Mouse (Mus musculus): ENCODE data around the gene Bpi.

Bpi gene

DNA sequence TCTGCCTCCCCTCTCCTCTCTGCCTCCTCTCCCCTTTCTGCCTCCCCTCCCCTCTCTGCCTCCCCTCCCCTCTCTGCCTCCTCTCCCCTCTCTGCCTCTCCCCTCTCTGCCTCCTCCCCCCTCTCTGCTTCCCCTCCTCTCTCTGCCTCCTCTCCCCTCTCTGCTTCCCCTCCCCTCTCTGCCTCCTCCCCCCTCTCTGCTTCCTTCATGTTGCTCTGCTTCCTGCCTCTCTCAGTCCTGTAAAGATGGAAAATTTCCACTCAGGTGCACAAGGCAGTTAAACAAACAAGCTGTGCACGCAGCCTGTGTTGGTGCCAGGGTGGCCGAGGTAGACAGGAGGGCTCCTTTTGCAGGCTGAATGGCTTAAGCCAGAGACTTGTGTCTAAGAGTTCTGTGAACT lies 15.8 kb downstream of the Bpi start:
- CTCF ChIA-PET, result interaction anchor here in 3 of 4 experiments (0.6 to 2.3 kb wide), 4 partner anchors 11 to 107 kb away, joined by 4 to 10 read pairs (median 6); no protein-coding TSS in a partner anchor
- POLR2A ChIA-PET, result interaction anchor here in 1 of 4 experiments (0.6 to 0.7 kb wide), 2 partner anchors 54 to 306 kb away, joined by 3 read pairs; no protein-coding TSS in a partner anchor

DNA sequence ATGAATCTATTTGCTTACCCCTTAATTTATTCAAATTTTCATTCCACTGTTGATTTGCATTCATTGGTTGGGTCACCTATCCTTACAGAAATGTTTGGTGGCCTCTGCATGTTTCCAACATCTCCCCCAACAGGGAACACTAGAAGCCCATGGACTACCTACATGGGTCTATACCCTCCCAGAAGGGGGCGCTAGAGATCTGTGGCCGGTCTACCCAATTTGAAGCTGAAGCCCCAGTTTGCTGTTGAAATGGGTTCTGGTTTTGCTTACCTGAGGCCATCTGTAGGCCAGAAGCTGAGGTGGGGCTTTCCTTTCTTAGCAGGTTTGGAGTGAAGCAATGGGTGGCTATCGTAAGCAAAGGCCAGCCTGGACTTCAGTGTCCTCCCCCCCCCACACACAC lies 17.5 kb downstream of the Bpi start:
- ChIA-PET POLR2A (no interaction called here), CTCF (interaction anchor here (0.6 to 2.3 kb wide), 5 partner anchors 10 to 1468 kb away, joined by 3 to 10 read pairs (median 4); no protein-coding TSS in a partner anchor)

DNA sequence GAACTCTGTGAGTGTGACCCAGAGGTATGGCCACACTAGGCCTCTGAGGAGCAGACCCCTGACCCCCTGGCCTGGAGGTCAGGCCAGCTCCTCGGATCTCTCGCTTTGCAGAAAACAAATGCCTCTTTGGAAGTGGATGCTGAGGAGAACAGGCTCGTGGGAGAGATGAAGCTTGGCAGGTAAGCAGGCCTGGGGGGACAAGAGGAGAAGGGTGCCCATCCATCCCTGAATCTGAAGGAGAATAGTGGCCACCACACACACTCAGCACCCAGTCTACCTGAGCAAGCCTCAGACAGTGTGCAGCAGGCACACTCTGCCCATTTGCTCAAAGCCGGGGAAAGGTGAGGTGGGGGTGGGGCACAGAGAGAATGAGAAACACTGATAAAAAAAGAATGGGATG lies 17.9 kb downstream of the Bpi start:
- ChIA-PET CTCF (interaction anchor here in 3 of 4 experiments (0.6 to 2.3 kb wide), 4 partner anchors 9 to 1468 kb away, joined by 3 to 10 read pairs (median 4); no protein-coding TSS in a partner anchor), POLR2A (no interaction called here)

- POLR2A ChIA-PET, result interaction anchor here in 1 of 4 experiments (0.7 kb wide), 1 partner anchor 46 kb away, joined by 7 read pairs; no protein-coding TSS in a partner anchor
- CTCF ChIA-PET, result no interaction called here
Observed at GRCm38 (mm10) chr2:158276451-158276850, 18.6 kb downstream of the Bpi start.

DNA sequence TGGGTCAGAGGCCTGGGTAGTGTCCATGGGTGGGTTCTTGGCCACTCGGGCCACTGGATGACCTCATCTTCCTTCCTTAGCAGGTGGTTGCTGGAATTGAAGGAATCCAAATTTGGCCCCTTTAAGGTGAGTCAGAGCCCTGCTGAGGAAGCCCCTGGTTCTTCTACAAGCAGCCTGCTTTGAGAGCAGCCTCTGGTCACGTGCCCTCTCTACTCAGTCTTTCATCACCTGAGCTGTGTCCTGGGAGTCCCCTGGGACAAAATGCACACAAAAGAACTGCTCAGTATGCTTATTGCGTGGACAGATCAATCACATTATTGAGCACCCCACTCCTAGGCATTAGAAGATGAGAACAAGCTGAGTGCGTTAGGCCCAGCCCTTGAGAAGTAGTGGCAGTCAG lies 19.0 kb downstream of the Bpi start:
- CTCF ChIA-PET, result no interaction called here
- POLR2A ChIA-PET, result interaction anchor here in 1 of 4 experiments (0.7 kb wide), 1 partner anchor 46 kb away, joined by 7 read pairs; no protein-coding TSS in a partner anchor

GRCm38 (mm10) chr2:158279656-158280055 lies 21.8 kb downstream of the Bpi start:
- POLR2A ChIA-PET, result no interaction called here
- CTCF ChIA-PET, result interaction anchor here in 3 of 4 experiments (0.8 to 1.0 kb wide), 3 partner anchors 36 to 373 kb away, joined by 3 to 4 read pairs (median 3); no protein-coding TSS in a partner anchor

GRCm38 (mm10) chr2:158281497-158282205 lies 23.8 kb downstream of the Bpi start:
- CTCF ChIA-PET, result no interaction called here
- POLR2A ChIA-PET, result interaction anchor here in 1 of 4 experiments (0.9 to 1.2 kb wide), 3 partner anchors 13 to 35 kb away, joined by 3 to 4 read pairs (median 3); no protein-coding TSS in a partner anchor

- ChIA-PET CTCF (interaction anchor here in 3 of 4 experiments (0.7 to 3.1 kb wide), 5 partner anchors 16 to 1632 kb away, joined by 3 to 47 read pairs (median 12); no protein-coding TSS in a partner anchor), POLR2A (no interaction called here)
Observed at GRCm38 (mm10) chr2:158283136-158283535, 25.2 kb downstream of the Bpi start.

GRCm38 (mm10) chr2:158283771-158284170 lies 25.9 kb downstream of the Bpi start:
- POLR2A ChIA-PET, result interaction anchor here in 2 of 4 experiments (0.6 to 1.8 kb wide), 6 partner anchors 10 to 129 kb away, joined by 4 to 5 read pairs (median 4); no protein-coding TSS in a partner anchor
- CTCF ChIA-PET, result interaction anchor here in 3 of 4 experiments (0.7 to 3.1 kb wide), 16 partner anchors 10 to 1633 kb away, joined by 3 to 47 read pairs (median 7); no protein-coding TSS in a partner anchor

DNA sequence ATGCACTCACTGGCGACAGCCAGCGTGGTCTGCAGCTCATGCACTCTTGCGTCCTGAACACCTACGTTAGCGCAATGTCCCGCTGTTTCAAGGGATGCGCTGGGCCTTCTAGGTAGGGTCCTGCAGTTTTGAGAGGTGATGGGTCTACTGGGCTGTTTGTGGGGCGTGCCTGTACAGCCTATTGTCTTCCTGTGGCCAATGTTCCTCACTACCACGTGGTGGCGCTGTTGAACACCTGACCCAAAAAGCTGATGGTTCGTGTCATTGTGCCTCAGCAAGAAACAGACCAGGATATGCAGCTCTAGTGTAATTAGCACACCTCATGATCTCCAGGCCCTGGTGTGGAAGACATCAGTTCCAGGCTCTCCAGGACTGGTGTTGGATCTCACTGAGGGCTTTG lies 26.7 kb downstream of the Bpi start:
- CTCF ChIA-PET, result interaction anchor here (0.5 to 3.1 kb wide), 61 partner anchors 9 to 1087 kb away, joined by 3 to 47 read pairs (median 4); partner anchors contain the start of genes Bpi (in 1 of the 4) and Snhg11 (in 1 of the 4)
- POLR2A ChIA-PET, result interaction anchor here in 3 of 4 experiments (0.6 to 1.8 kb wide), 11 partner anchors 9 to 256 kb away, joined by 3 to 6 read pairs (median 4); partner anchors contain the start of gene Rprd1b (in 1 of the 3)

GRCm38 (mm10) chr2:158285655-158286054 lies 27.8 kb downstream of the Bpi start:
- POLR2A ChIA-PET, result interaction anchor here in 3 of 4 experiments (1.4 to 1.8 kb wide), 4 partner anchors 9 to 54 kb away, joined by 5 to 6 read pairs (median 6); no protein-coding TSS in a partner anchor

DNA sequence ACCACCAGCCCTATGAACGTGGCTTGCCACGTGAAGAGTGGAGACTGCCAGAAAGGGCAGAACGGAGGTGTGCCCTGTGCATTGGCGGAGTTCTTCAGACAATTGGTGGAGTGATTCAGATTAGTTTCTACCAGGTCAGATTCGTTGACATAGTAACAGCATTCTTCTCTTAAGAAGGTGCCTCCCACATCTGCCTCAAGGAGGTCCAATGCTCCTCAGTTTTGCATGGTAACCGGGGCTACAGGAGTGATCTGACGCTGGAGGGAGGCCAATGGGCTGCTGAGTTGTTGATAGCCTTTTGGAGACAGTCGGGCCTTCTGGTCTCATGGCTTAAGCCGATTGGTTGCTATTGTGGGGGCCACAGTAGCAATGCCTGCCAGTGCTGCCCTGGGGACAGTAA lies 37.8 kb downstream of the Bpi start:
- ChIA-PET CTCF (interaction anchor here in 3 of 4 experiments (0.6 to 3.6 kb wide), 7 partner anchors 11 to 101 kb away, joined by 4 to 24 read pairs (median 4); no protein-coding TSS in a partner anchor), POLR2A (interaction anchor here in 2 of 4 experiments (0.6 to 2.0 kb wide), 3 partner anchors 11 to 142 kb away, joined by 4 to 6 read pairs (median 4); no protein-coding TSS in a partner anchor)

More at GRCm38 (mm10) chr2:158285655-158286054, 27.8 kb downstream of the Bpi start:
- CTCF ChIA-PET, result interaction anchor here (0.5 to 3.1 kb wide), 14 partner anchors 8 to 328 kb away, joined by 3 to 47 read pairs (median 6); no protein-coding TSS in a partner anchor

DNA sequence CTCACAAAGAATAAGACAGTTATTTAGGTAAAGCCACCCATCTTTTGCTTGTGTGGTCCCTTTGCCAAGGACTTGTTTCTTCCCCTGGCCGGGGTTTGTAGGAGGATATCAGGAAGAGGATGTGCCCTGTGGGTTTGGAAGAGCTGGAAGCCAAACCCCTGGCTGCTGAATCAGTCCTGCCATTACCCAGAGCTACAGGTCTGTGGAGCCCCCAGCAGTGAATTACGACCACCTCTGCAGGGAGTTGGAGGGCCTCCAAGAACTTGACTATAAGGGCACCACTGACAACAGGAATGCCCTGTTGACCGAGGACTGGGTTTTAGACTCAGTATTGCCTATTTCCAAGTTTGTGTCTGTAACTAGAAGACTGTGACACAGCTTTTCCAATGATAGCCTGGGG lies 41.3 kb downstream of the Bpi start:
- POLR2A ChIA-PET, result interaction anchor here in 1 of 4 experiments (1.3 kb wide), 1 partner anchor 15 kb away, joined by 5 read pairs; no protein-coding TSS in a partner anchor
- CTCF ChIA-PET, result interaction anchor here (1.0 to 2.6 kb wide), 6 partner anchors 15 to 17 kb away, joined by 4 to 12 read pairs (median 4); no protein-coding TSS in a partner anchor

GRCm38 (mm10) chr2:158299731-158300130 lies 41.8 kb downstream of the Bpi start:
- POLR2A ChIA-PET, result no interaction called here
- CTCF ChIA-PET, result interaction anchor here (1.0 to 4.1 kb wide), 8 partner anchors 15 to 17 kb away, joined by 4 to 22 read pairs (median 4); no protein-coding TSS in a partner anchor

DNA sequence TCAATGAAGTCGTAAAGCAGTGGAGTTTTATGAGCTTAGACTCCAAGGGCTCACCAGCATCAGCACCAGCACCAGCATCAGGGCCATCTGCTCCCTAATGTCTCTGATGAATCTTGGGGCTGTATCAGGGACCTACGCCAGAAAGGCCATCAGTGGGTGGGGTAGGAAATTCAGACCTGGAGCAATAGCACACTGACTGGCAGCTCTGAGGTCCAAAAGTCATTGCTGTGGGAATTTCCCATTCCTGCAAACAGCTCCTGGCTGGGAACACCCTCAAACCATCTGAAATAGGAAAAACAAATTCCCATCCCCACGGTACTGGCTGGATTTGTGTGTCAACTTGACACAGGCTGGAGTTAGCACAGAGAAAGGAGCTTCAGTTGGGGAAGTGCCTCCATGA lies 44.9 kb downstream of the Bpi start:
- POLR2A ChIA-PET, result interaction anchor here in 1 of 4 experiments (0.8 kb wide), 1 partner anchor 26 kb away, joined by 3 read pairs; no protein-coding TSS in a partner anchor
- CTCF ChIA-PET, result interaction anchor here in 2 of 4 experiments (4.1 to 4.9 kb wide), 2 partner anchors 13 to 14 kb away, joined by 22 to 39 read pairs; no protein-coding TSS in a partner anchor

GRCm38 (mm10) chr2:158305948-158306695 lies 48.2 kb downstream of the Bpi start, which contains the start of gene Lbp:
TSS of gene Lbp (plus strand) at chr2:158306493.
- POLR2A ChIA-PET, result interaction anchor here in 3 of 4 experiments (0.6 to 1.0 kb wide), 3 partner anchors 10 to 143 kb away, joined by 3 to 4 read pairs (median 3); no protein-coding TSS in a partner anchor
- CTCF ChIA-PET, result interaction anchor here (0.7 to 4.9 kb wide), 6 partner anchors 9 to 1770 kb away, joined by 3 to 39 read pairs (median 4); no protein-coding TSS in a partner anchor

- ChIA-PET POLR2A (interaction anchor here in 2 of 4 experiments (0.6 to 2.4 kb wide), 6 partner anchors 10 to 63 kb away, joined by 3 to 8 read pairs (median 4); no protein-coding TSS in a partner anchor), CTCF (interaction anchor here in 2 of 4 experiments (0.9 to 1.6 kb wide), 3 partner anchors 10 to 112 kb away, joined by 4 to 15 read pairs (median 5); no protein-coding TSS in a partner anchor)
Observed at GRCm38 (mm10) chr2:158306696-158307049, 48.8 kb downstream of the Bpi start.

DNA sequence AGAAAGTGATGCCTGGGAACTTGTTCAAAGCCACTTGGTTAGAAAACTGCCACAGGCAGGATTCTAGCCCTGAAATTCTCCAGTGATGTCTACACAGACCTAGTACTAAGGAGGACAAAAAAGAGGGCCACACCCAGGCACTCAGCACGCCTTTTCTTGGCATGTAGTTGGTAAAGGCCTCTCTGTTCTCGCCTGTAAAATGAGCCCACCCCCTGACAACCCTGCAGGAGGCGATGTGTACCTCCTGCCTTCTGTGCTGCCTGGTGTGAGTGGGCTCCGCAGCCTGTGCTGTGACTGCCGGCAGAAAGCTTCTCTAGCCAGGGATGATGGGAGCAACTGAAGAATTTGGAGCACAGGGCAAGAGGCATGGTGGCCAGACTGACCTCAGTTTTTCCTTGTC lies 50.4 kb downstream of the Bpi start:
- CTCF ChIA-PET, result interaction anchor here in 3 of 4 experiments (0.6 to 2.1 kb wide), 4 partner anchors 8 to 705 kb away, joined by 4 to 15 read pairs (median 8); no protein-coding TSS in a partner anchor
- POLR2A ChIA-PET, result interaction anchor here in 1 of 4 experiments (1.7 to 2.4 kb wide), 2 partner anchors 18 to 23 kb away, joined by 5 to 6 read pairs; no protein-coding TSS in a partner anchor

Data from embryonic stem cell, embryonic (primary cell).